Mouse (Mus musculus) right cerebral cortex, postnatal 4 days (tissue): ENCODE results near the gene Unk.

Experiments used
- DNase-seq: peaks from one replicate; pipeline ENCODE4 v3.0.0-alpha.2; 2022

The Unk gene

DNA sequence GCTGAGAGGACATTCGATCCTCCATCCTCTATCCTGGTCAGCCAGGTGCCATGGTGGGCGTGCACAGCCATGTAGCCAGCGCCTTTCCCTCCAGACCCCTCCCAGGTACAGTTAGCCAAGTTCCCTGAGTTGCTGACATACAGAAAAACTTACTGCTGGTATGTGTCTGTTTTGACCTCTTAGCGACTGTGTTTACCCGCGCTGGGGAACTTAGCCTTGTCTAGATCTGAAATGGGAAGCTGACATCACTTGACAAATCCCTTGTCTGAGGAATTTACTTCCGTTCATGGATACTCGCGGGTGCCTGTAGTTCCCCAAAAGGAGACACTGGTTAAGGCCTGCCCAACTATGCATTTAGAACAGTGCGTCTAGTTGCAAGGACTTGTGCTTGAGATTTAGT, 80.4 kb downstream of the Unk start:
- DNase-seq: no peak
